Mouse (Mus musculus) E14TG2a.4 (cell line): ENCODE results near the gene Il1rap.

Experiments used
- CTCF ChIP-seq: conservative IDR thresholded peaks from 2 replicates; pipeline ENCODE4 v1.5.1; 2014; ENCODE audit warnings: low read length
- POU5F1 ChIP-seq: IDR thresholded peaks from 2 replicates; pipeline ENCODE4 v1.6.1; 2014; ENCODE audit warnings: low read length, borderline replicate concordance

DNA sequence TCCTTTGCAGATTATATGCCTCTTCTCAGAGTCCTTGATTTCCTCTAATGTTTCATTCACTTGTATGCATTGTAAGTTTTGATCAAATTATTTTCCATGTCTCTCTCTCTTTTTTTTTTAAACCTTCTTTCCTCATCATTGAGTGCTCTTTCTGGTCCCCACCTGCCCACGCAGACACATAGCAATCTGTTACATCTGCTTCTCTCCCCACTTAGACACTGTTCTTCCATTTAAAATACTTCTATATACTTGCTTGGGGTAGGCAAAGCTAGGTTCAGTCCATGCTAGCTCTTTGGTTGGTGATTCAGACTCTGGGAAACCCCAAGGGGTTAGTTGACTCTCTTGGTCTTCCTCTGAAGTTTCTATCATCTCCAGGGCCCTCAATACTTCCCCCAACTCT is 20.0 kb downstream of the Il1rap start:
- TF ChIP-seq CTCF: no peak
- TF ChIP-seq POU5F1: no peak
